Mouse (Mus musculus): Measurements from ENCODE around the gene Tgm7.

GRCm38 (mm10) chr2:121115418-121115817, 5.8 kb upstream of the Tgm7 start:
- no peak for TF ChIP-seq CTCF (IDR thresholded peaks at IDR 0.05; ENCODE audit: low read depth)
- TF ChIP-seq EP300 (IDR thresholded peaks at IDR 0.05; ENCODE audit: low read depth), result no peak
